Mouse (Mus musculus) retina, postnatal 7 days (tissue): ENCODE results near the gene Adtrp.

ENCODE experiments used
- DNase-seq: peaks from one replicate; pipeline ENCODE4 v3.0.0-alpha.2; 2012; ENCODE audit warnings: low read depth, low spot score

The Adtrp gene

GRCm38 (mm10) chr13:41847516-41848126 is at the start of gene Adtrp:
Gene Adtrp, minus strand, starts transcription at chr13:41847684.
- no peak for DNase-seq

DNA sequence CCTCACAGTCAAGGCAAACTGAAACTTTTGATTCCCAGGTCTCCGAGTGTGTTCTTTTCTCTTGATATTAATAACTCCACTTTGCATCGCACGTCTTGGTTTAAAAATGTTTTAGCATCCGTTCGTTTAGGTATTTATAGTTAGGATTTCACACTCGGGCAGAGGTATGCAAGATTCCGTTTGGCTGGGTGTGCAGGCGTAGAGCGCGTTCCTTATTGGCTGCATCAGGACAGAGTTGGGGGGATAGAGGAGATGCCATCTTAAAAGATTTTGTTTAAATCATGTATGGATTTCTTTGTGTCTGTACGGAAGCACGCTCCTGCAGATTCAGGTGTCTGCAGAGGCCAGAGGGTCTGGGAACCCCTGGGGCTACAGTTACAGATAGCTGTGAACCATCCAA is 44.5 kb upstream of the Adtrp start:
- DNase-seq: no peak

GRCm38 (mm10) chr13:41890618-41891017 is 43.1 kb upstream of the Adtrp start:
- no peak for DNase-seq

GRCm38 (mm10) chr13:41890111-41890600 is 42.7 kb upstream of the Adtrp start:
- DNase-seq: no peak

DNA sequence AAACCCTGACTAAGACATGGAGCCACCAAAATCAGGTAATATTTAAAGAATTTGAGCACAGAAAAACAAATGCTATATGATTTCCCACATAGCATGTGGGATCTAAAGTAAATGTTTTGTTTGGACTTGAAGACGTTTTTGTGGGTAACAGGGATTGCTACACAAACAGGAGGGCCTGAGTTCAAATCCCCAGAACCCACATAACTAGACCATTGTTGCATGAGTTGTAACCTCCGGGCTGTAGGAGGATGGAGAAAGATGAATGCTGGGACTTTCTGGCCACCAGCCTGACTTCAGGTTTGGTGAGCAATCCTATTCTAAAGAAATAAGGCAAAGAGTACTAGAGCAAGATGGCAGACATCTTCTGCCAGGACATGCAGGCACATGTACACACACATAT is 41.2 kb upstream of the Adtrp start:
- DNase-seq: no peak

GRCm38 (mm10) chr13:41886120-41886519 is 38.6 kb upstream of the Adtrp start:
- no peak for DNase-seq

DNA sequence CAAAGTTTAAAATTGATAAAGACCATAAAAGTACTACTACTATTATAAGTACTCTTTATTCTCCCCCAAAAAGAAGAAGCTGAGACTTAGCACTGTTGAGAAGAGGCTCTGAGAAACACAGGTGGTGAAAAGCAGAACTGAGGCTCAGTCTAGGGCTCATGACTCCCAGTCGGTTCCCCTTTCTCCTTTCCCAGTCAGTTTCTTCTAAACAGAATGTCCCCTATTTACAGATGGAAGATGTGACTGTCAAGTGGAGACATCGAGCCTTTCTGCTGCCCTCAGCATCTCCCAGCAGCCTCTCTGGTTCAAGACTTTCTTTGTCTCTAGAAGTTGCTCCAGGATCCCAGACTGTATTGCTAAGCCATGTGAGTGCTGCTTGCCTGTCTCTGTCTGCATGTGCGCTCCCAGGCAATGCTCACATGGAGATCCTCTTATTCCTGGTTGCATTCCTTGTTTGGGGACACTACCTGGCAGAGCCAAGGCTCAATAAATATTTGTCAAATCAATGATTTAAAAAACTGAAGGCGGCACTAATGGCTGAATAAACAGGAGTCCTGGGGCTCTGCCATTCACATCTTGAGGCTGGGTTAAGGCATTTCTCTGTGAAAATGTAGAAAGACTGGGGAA is 36.3 kb upstream of the Adtrp start:
- no peak for DNase-seq

GRCm38 (mm10) chr13:41881201-41881600 is 33.7 kb upstream of the Adtrp start:
- no peak for DNase-seq

DNA sequence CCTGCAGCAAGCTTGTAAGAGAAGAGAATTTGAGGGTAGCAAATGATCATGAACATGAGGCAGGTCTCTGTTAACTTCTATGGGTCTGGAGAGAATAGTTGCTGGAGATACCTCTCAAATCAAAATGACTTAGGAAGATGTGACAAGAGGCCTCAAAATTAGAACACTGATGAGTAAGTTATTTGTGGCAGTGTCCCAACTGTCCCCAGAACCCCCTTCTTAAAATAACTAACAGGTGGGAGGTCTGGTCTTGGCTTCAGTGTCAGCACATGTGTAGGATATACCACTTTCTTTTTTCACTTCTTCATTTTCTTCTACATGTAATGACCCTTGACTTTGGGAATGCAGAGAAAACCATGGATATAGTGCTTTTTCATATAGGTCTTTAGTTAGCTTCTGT is 33.0 kb upstream of the Adtrp start:
- no peak for DNase-seq

DNA sequence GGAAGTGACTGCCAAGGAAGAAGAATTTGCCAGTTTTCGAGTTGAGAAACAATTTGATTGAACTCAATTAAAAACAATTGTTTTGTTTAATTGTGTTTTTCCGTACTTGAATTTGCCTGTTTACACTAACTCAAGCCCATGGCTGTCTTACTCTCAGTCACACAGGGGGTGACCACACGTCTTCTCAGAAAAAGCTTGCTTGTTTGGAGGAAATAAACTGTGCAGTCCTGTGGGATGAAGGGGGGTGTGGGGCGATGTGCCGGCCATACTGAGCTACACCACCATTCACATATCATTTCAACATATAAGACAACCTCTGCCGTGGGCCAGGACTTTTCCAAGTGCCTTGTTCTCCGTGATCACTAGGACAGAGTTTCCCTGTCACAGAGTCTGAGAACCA is 25.2 kb upstream of the Adtrp start:
- no peak for DNase-seq

DNA sequence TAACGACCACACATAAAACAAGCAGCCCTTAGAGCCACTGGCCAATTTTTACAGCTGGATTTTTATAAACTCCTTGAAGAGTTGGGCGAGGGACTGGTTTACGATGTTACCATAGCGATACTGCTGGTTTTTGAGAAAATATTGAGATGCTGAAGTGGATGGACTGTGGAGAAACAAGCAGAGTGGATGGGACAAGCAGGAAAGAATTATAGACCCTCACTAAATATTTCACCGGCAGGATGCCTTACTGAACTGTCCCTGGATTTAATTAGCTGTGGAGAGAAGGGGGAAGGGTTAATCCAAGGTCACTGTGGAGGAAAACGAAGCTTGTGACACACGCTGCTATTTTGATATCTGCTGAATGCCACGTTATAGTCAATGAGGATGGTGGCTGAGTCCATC is 24.7 kb upstream of the Adtrp start:
- no peak for DNase-seq

GRCm38 (mm10) chr13:41867533-41867932 is 20.0 kb upstream of the Adtrp start:
- no peak for DNase-seq

DNA sequence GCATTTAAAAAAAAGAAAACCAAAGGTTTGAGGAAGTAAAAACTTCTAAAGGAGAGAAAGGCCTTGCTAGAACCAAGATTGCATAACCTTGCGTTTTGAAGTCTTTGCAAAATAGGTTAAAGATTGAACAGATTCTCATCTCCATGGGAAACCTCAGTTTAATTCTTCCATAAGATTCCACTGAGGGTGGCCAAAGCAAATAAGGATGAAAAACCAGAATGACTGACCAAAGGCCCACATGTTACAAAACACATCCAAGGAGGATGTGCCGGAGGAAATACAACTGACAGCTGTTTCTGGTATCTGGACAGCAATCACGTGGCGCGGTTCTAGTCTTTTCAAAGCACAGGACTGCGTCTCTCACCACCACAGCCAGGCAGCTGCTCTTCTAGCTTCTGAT is 18.1 kb upstream of the Adtrp start:
- DNase-seq: no peak

DNA sequence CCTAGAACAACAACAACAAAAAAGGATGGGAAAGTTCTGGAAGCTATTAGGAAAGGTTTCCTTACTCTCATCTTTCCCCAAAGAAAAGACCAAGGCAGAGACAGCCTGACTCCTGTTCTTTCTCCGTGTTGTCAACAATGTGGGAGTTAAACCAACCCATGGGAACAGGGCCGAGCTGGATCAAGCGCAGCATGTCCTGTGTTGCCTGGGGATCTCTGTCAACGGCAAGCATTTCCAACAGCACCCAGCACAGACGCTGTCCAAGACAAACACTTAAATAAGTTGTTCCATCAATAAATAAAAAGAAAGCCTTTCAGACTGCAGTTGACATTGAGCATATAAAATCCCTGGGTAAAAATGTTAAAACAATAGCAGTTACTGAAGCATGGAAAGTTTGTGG is 17.6 kb upstream of the Adtrp start:
- DNase-seq: no peak

- DNase-seq: peak; percentile 31
These were observed 13.3 kb upstream of the Adtrp start for GRCm38 (mm10) chr13:41860603-41861405.

GRCm38 (mm10) chr13:41855206-41856185 is 8.0 kb upstream of the Adtrp start:
- peak; percentile 16 for DNase-seq

- peak; percentile 11 for DNase-seq
These were observed 3.4 kb upstream of the Adtrp start for GRCm38 (mm10) chr13:41850727-41851378.

DNA sequence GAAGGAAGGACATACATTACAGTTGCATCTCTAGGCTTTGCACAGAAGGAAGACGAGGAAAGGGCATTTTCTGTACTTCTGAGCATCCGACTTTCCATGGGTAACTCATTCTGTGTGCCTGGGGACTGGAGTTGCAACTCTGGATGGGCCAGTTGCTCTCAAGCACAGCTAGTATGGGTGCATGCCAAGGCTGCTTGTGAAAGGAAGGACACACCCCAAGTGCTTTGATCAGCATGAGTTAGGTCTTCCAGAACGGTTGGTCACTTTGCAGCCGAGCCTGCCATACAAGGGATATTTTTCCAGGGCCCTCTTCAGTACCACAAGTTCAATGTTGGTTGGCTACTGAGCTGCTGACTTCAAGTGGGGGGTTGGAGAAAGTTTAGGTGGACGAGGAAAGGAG is 968 bp downstream of the Adtrp start:
- DNase-seq: no peak

DNA sequence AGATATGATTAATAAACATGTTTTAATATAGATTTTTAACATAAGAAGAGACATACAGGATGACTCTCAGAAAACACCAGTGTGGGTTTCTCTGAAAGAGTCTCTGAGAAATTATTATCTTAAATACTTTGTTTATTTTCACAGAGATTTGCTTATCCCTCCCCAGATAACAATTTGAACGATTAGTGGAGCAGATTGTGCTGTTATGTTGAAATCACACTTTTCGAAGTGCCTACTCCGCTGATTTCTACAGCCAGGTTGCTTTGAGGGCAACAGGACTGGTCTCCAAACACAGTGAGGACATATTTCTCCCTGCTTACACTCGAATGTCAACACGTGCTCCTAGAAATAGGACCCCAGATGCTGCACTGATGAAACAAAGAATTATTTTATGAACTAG is 2.5 kb downstream of the Adtrp start:
- DNase-seq: no peak

DNA sequence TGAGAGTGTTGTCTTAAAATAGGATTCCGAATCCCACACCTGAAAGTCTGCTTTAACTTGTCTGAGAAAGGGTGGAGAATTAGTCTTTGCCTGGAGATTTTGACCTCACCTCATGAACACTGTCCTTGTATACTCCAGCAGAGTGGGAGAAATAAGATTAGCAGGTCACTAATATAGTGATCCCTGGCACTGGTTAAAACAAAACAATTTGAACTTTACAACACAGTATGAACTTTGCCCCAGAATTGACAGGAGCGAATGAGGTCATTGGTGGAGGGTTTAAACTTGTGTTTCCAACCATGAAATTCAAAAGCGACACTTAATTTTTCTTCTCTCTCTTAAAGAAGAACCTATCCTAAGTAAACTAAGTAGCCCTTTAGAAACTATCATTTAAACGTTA is 3.4 kb downstream of the Adtrp start:
- DNase-seq: no peak

DNA sequence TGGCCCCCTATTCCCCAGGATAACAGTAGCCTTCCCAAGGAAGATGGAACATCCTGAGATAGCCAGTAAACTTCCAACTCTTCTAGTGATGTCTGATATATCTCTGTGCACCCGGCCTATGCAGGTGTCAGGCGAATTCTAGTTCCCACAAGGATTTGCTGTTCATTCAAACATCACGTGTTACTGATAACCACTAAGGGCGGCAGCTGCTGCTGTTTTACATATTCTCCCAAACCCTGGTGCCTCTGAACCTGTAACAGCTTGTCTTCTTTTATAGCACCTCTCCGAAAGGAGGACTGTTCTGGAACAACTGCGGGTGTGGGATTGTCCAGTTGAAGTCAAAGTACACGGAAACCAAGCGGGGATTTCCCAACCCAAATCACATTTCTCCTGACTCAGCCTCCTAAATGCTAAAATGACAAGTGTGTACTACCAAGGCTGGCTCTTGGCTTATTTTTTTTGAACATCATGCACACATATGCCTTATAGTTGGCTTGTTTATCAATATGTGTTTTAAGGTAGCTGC is 13.8 kb downstream of the Adtrp start:
- DNase-seq: no peak
